Mouse (Mus musculus): ENCODE data around the gene Rnft2.

Gene Rnft2

GRCm38 (mm10) chr5:118253551-118253950 lies 8.6 kb upstream of the Rnft2 start:
- DNase-seq (ENCODE audit: low read depth, low spot score) = no peak

- no peak for DNase-seq (ENCODE audit: low read depth, low spot score)
These were observed 6.1 kb upstream of the Rnft2 start for GRCm38 (mm10) chr5:118250987-118251386.

- DNase-seq (ENCODE audit: low read depth, low spot score) = peak; percentile 29
These were observed 2.5 kb upstream of the Rnft2 start for GRCm38 (mm10) chr5:118247378-118247777.

- no peak for DNase-seq (ENCODE audit: low read depth, low spot score)
These were observed 841 bp upstream of the Rnft2 start for GRCm38 (mm10) chr5:118245606-118246308.

GRCm38 (mm10) chr5:118239671-118240070 lies 5.2 kb downstream of the Rnft2 start:
- DNase-seq (ENCODE audit: low read depth, low spot score) = no peak

GRCm38 (mm10) chr5:118236891-118237290 lies 8.0 kb downstream of the Rnft2 start:
- no peak for DNase-seq (ENCODE audit: low read depth, low spot score)

GRCm38 (mm10) chr5:118230071-118230611 lies 14.8 kb downstream of the Rnft2 start:
- DNase-seq (ENCODE audit: low read depth, low spot score) = no peak

- no peak for DNase-seq (ENCODE audit: low read depth, low spot score)
These were observed 21.7 kb downstream of the Rnft2 start for GRCm38 (mm10) chr5:118223142-118223757.

- no peak for DNase-seq (ENCODE audit: low read depth, low spot score)
These were observed 27.5 kb downstream of the Rnft2 start for GRCm38 (mm10) chr5:118217410-118217809.

- DNase-seq (ENCODE audit: low read depth, low spot score) = peak; percentile 62
These were observed 30.3 kb downstream of the Rnft2 start for GRCm38 (mm10) chr5:118214418-118215154.

- DNase-seq (ENCODE audit: low read depth, low spot score) = no peak
These were observed 30.9 kb downstream of the Rnft2 start for GRCm38 (mm10) chr5:118214012-118214411.

- no peak for DNase-seq (ENCODE audit: low read depth, low spot score)
These were observed 39.1 kb downstream of the Rnft2 start for GRCm38 (mm10) chr5:118205852-118206251.

- peak; percentile 67 for DNase-seq (ENCODE audit: low read depth, low spot score)
These were observed 40.1 kb downstream of the Rnft2 start for GRCm38 (mm10) chr5:118204675-118205440.

GRCm38 (mm10) chr5:118199670-118200069 lies 45.2 kb downstream of the Rnft2 start:
- DNase-seq (ENCODE audit: low read depth, low spot score) = no peak

GRCm38 (mm10) chr5:118197421-118197820 lies 47.5 kb downstream of the Rnft2 start:
- no peak for DNase-seq (ENCODE audit: low read depth, low spot score)

GRCm38 (mm10) chr5:118192221-118192620 lies 52.7 kb downstream of the Rnft2 start:
- DNase-seq (ENCODE audit: low read depth, low spot score) = no peak

GRCm38 (mm10) chr5:118190491-118190890 lies 54.4 kb downstream of the Rnft2 start:
- DNase-seq (ENCODE audit: low read depth, low spot score) = no peak

GRCm38 (mm10) chr5:118188356-118188755 lies 56.6 kb downstream of the Rnft2 start:
- no peak for DNase-seq (ENCODE audit: low read depth, low spot score)

GRCm38 (mm10) chr5:118186903-118187633 lies 57.8 kb downstream of the Rnft2 start:
- no peak for DNase-seq (ENCODE audit: low read depth, low spot score)

GRCm38 (mm10) chr5:118177640-118178039 lies 67.3 kb downstream of the Rnft2 start:
- no peak for DNase-seq (ENCODE audit: low read depth, low spot score)

- no peak for DNase-seq (ENCODE audit: low read depth, low spot score)
These were observed 69.8 kb downstream of the Rnft2 start for GRCm38 (mm10) chr5:118175137-118175536.

Measured in 3T3-L1 (cell line).